Mouse (Mus musculus) stomach, embryonic 16.5 days (tissue): ENCODE data around the gene Glul. TPM values are rescaled to one million over a fixed set of nuclear protein-coding genes. Genes with fewer than 3 reads are reported as not detected.

Experiments
- ATAC-seq: fragments of 200-750 bp; cut with Nextera tagmentation; 2 replicates; pipeline ENCODE4 v1.8.0; 2017; ENCODE audit warnings: moderate number of reproducible peaks, moderate TSS enrichment; ENCODE audit not compliant: insufficient read depth, low FRiP score
- H3K27ac ChIP-seq: fragments of 300-500 bp; sonication (generic); 2 replicates; pipeline ENCODE4 v1.5.1; 2014; ENCODE audit warnings: low read length
- H3K27me3 ChIP-seq: fragments of 300-500 bp; sonication (generic); 2 replicates; pipeline ENCODE4 v1.6.1; 2014; ENCODE audit warnings: low read length, control low read depth, mixed read lengths; ENCODE audit not compliant: control insufficient read depth, insufficient read depth
- H3K36me3 ChIP-seq: fragments of 300-500 bp; sonication (generic); 2 replicates; pipeline ENCODE4 v1.6.1; 2014; ENCODE audit warnings: low read length; ENCODE audit not compliant: control insufficient read depth, insufficient read depth
- H3K4me1 ChIP-seq: fragments of 300-500 bp; sonication (generic); 2 replicates; pipeline ENCODE4 v1.6.1; 2014; ENCODE audit warnings: low read length, control low read depth, mixed read lengths; ENCODE audit not compliant: control insufficient read depth, insufficient read depth
- H3K4me2 ChIP-seq: fragments of 300-500 bp; sonication (generic); 2 replicates; pipeline ENCODE4 v1.6.1; 2014; ENCODE audit warnings: low read depth, low read length, mixed read lengths
- H3K4me3 ChIP-seq: fragments of 300-500 bp; sonication (generic); replicated peaks from 2 replicates; pipeline ENCODE4 v1.5.1; 2014; ENCODE audit warnings: mild to moderate bottlenecking, low read length
- H3K9ac ChIP-seq: fragments of 300-500 bp; sonication (generic); 2 replicates; pipeline ENCODE4 v1.6.1; 2014; ENCODE audit warnings: low read length
- H3K9me3 ChIP-seq: fragments of 300-500 bp; sonication (generic); replicated peaks from 2 replicates; pipeline ENCODE4 v1.6.1; 2016; ENCODE audit warnings: low read length, control low read depth; ENCODE audit not compliant: control insufficient read depth
- WGBS: fragments of 180-500 bp; shearing (Covaris S2); extraction: QIAGEN DNeasy Blood & Tissue Kit; methylation state at CpG from one replicate; pipeline ENCODE4 v1.1.7; 2014; 5-methylcytosine and 5-hydroxymethylcytosine counted together
- polyA plus RNA-seq: library from polyadenylated mRNA; unstranded; fragments of >200 nt; fragmentation: Nextera tagmentation; extraction: Ambion mirVana; gene quantifications from 2 replicates; pipeline ENCODE4 v1.2.1, GENCODE M21; 2015

The Glul gene
- polyA plus RNA-seq, 1 experiment from 2014 or later, result 141 TPM

- Histone ChIP-seq H3K9ac (no peak overlapping the region), H3K4me2 (no peak overlapping the region), H3K36me3 (no peaks in the 10 kb centered on the region), H3K27me3 (no peaks in the 10 kb centered on the region), H3K9me3 (no peaks in the 10 kb centered on the region), H3K4me1 (0 out of 2 replicates have a peak, but pooled peaks cover 6% of the 10 kb centered on the region), H3K27ac (no peak overlapping the region; the same call in 1 of the 2 replicates), H3K4me3 (no peak overlapping the region)
- ATAC-seq, result no peak
- 43% methylated on average over 8 of the region's 8 CpGs for WGBS
Measured at GRCm38 (mm10) chr1:153894201-153894893, 5.4 kb upstream of the Glul start.

DNA sequence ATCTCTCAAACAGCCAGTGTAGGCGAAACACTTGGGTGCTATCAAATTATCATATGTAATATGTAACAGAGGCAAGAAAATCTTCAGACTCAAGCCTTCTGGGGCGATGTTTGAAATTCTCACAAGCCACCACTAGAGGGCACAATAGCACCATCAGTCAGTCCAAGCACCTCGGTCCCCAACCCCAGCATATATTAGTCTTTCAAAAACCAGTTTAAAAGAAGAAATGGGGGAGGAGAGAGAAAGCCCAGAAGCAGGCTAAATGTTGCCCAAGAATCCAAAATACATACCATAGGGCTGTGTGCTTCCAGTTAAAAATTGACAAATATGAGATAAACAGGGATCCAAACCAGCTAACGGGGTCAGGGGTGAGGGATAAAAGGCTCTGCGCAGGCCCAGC lies 4.8 kb upstream of the Glul start:
- H3K4me2 ChIP-seq, result no peak overlapping the region
- no peak overlapping the region for H3K27ac ChIP-seq
- no peak for ATAC-seq
- no peaks in the 10 kb centered on the region for H3K27me3 ChIP-seq
- H3K9ac ChIP-seq, result no peak overlapping the region
- WGBS, result 31% methylated on average over 5 of the region's 5 CpGs
- H3K36me3 ChIP-seq, result no peaks in the 10 kb centered on the region
- no peaks in the 10 kb centered on the region for H3K9me3 ChIP-seq
- H3K4me1 ChIP-seq, result 0 out of 2 replicates have a peak, but pooled peaks cover 6% of the 10 kb centered on the region
- H3K4me3 ChIP-seq, result no peak overlapping the region

DNA sequence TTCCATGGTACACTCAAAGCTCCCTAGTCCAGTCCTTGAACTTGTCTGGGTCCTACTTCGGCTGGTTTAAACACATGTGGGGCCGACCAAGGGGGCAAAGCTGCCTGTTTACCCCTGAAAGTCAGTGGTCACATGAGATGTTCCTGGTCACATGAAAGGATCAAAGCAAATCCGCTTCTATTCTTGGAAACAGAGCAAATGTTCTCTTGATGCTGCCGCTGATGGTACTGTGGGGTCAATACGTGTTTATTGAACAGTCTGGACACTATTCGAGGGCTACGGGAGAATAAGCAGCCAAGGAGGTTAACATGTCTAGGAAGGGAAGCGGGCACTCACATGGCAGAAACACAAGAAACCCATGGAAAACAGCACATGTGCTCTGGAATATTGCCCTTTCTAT lies 2.5 kb upstream of the Glul start:
- H3K9ac ChIP-seq, result no peak overlapping the region
- no peak for ATAC-seq
- H3K4me2 ChIP-seq, result no peak overlapping the region

GRCm38 (mm10) chr1:153898989-153899730 lies 584 bp upstream of the Glul start:
- Histone ChIP-seq H3K4me2 (peak overlapping the region; percentile 90), H3K4me1 (peaks cover 27% of the 10 kb centered on the region), H3K36me3 (peaks cover 14% of the 10 kb centered on the region), H3K9ac (peak overlapping the region; percentile 82), H3K27me3 (no peaks in the 10 kb centered on the region), H3K4me3 (peak overlapping the region; percentile 71), H3K9me3 (no peaks in the 10 kb centered on the region), H3K27ac (peak overlapping the region; percentile 98)
- peak; percentile 26; the same call in 1 of the 2 replicates for ATAC-seq
- WGBS, result 16% methylated on average over 22 of the region's 22 CpGs

More for the DNA sequence above, 2.5 kb upstream of the Glul start:
- Histone ChIP-seq H3K4me3 (no peak overlapping the region), H3K27ac (no peak overlapping the region), H3K27me3 (no peaks in the 10 kb centered on the region), H3K36me3 (no peaks in the 10 kb centered on the region), H3K4me1 (peaks cover 16% of the 10 kb centered on the region), H3K9me3 (no peaks in the 10 kb centered on the region)
- 78% methylated on average over 8 of the region's 8 CpGs for WGBS

DNA sequence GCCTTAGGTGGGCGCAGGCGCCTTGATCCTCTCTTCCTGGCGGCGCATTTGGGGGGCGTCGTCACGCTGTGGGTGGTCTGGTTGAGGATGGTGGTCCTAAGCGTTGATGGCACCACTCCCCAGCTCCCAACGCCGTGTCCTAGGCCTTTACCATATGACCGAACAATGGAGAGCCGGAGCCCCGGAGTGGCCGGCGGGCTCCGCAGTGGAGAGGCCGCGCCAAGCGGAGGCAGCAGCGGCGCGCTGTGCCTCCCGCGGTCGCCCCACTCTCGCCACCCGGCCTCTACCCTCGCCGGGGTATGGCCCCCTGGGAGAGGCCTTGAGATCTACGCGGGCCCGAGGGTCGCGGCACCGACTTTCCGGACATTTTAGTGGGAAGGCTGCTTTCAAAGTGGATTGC lies 637 bp downstream of the Glul start:
- Histone ChIP-seq H3K4me2 (peak overlapping the region; percentile 90), H3K4me3 (peak overlapping the region; percentile 71), H3K36me3 (peaks cover 25% of the 10 kb centered on the region), H3K9ac (peak overlapping the region; percentile 82), H3K4me1 (peaks cover 25% of the 10 kb centered on the region), H3K27ac (peak overlapping the region; percentile 98), H3K9me3 (no peaks in the 10 kb centered on the region), H3K27me3 (no peaks in the 10 kb centered on the region)
- under 1% methylated on average over 36 of the region's 36 CpGs for WGBS
- ATAC-seq, result peak; percentile 7; the same call in 1 of the 2 replicates

DNA sequence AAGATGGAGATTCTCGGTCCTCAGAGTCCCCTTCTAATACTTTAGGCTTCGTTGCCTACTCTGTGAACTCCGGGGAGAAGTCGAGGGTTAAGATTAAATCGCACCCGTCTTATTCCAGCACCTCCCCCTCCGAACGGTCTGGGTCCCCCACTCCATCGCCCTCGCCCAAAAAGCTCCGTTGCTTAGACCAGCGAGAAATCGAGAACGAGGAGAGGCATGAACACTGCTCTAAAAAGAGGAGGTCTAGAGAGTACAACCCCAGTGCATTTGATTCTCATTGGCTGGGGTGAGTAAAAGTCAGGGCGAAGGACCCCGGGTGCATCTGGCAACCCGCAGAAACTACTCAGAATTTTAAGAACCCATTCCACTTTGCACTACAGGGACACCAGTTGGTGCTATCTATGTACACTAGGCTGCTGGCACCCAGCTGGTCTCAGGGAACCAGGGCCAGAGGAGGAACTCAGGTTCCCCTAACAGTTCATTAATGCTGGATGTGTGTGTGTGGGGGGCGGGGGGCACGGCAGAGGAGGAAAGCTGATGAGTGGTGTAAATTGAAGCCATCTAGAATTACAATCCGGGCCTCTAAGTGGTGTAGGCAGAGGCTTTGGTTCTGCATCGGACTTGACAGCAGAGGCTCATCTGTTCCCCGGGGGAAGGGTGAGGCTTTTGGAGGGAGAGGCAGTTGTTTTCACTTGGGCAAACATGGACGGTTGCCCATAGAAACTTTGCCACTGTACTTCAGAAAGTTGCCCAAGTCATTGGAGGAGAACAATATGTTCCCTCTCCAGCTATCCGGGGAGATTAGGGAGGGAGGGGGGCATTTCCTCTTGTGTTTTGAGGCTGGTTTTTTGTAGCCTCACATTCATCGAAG lies 1.4 kb downstream of the Glul start:
- 2% methylated on average over 25 of the region's 25 CpGs for WGBS
- peak overlapping the region; percentile 71 for H3K4me3 ChIP-seq
- H3K4me2 ChIP-seq, result peak overlapping the region; percentile 90

DNA sequence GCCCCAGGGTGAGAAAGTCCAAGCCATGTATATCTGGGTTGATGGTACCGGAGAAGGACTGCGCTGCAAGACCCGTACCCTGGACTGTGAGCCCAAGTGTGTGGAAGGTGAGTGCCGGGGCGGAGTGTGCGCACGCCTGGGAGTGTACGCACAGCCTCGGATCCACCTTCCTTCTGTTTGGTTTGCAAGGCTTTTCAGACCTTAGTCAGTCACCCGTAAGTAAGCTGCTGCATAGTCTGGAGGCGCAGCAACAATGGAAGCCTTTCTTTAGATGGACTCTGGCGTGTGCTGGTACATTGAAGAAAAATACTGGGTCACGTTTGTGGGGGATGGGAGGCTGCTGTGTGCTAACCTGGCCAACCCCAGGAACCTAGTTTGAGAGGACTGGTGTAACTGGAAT lies 3.3 kb downstream of the Glul start:
- Histone ChIP-seq H3K9me3 (no peaks in the 10 kb centered on the region), H3K4me3 (peak overlapping the region; percentile 0; the same call in 1 of the 2 replicates), H3K27ac (no peak overlapping the region), H3K4me1 (peaks cover 25% of the 10 kb centered on the region), H3K36me3 (peaks cover 43% of the 10 kb centered on the region), H3K9ac (no peak overlapping the region), H3K4me2 (peak overlapping the region; percentile 90), H3K27me3 (no peaks in the 10 kb centered on the region)
- 74% methylated on average over 13 of the region's 13 CpGs for WGBS
- ATAC-seq, result no peak

More for the DNA sequence above, 1.4 kb downstream of the Glul start:
- peaks cover 32% of the 10 kb centered on the region for H3K36me3 ChIP-seq
- H3K27me3 ChIP-seq, result no peaks in the 10 kb centered on the region
- peak overlapping the region; percentile 82 for H3K9ac ChIP-seq
- no peak for ATAC-seq
- peaks cover 25% of the 10 kb centered on the region for H3K4me1 ChIP-seq
- H3K27ac ChIP-seq, result peak overlapping the region; percentile 98
- no peaks in the 10 kb centered on the region for H3K9me3 ChIP-seq

DNA sequence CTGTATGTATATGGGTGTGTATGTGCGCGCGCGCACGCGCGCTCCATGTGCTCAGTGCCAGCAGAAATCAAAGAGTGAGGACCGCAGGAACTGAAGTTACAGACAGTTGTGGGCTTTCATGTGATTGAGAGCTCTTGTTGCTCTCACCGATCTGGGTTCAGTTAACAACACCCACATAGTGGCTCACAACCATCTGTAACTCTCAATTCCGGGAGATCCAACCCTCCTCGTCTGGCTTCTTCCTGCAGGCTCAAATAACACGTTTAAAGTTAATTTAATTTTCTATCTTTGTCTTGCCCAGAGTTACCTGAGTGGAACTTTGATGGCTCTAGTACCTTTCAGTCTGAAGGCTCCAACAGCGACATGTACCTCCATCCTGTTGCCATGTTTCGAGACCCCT lies 4.5 kb downstream of the Glul start:
- Histone ChIP-seq H3K27me3 (no peaks in the 10 kb centered on the region), H3K36me3 (peaks cover 50% of the 10 kb centered on the region), H3K4me2 (no peak overlapping the region), H3K9ac (no peak overlapping the region), H3K4me1 (peaks cover 21% of the 10 kb centered on the region), H3K9me3 (no peaks in the 10 kb centered on the region), H3K4me3 (no peak overlapping the region), H3K27ac (no peak overlapping the region)
- 92% methylated on average over 14 of the region's 14 CpGs for WGBS
- ATAC-seq, result no peak
